Mouse (Mus musculus) hindbrain, embryonic 12.5 days (tissue): ENCODE measurements around the gene Pik3r1. TPM values are rescaled to one million over a fixed set of nuclear protein-coding genes. Genes with fewer than 3 reads are reported as not detected.

ENCODE experiments used
- ATAC-seq: fragments of 200-750 bp; cut with Nextera tagmentation; 2 replicates; pipeline ENCODE4 v1.8.0; 2017; ENCODE audit warnings: moderate TSS enrichment; ENCODE audit not compliant: low FRiP score
- H3K27ac ChIP-seq: fragments of 300-500 bp; sonication (generic); 2 replicates; pipeline ENCODE4 v1.5.1; 2016; ENCODE audit warnings: mild to moderate bottlenecking
- H3K27me3 ChIP-seq: fragments of 300-500 bp; sonication (generic); 2 replicates; pipeline ENCODE4 v1.6.1; 2016; ENCODE audit warnings: mild to moderate bottlenecking
- H3K36me3 ChIP-seq: fragments of 300-500 bp; sonication (generic); 2 replicates; pipeline ENCODE4 v1.6.1; 2016; ENCODE audit warnings: mild to moderate bottlenecking
- H3K4me1 ChIP-seq: fragments of 300-500 bp; sonication (generic); 2 replicates; pipeline ENCODE4 v1.6.1; 2016
- H3K4me2 ChIP-seq: fragments of 300-500 bp; sonication (generic); replicated peaks from 2 replicates; pipeline ENCODE4 v1.6.1; 2016; ENCODE audit warnings: mild to moderate bottlenecking
- H3K4me3 ChIP-seq: fragments of 300-500 bp; sonication (generic); 2 replicates; pipeline ENCODE4 v1.5.1; 2016; ENCODE audit warnings: mild to moderate bottlenecking
- H3K9ac ChIP-seq: fragments of 300-500 bp; sonication (generic); 2 replicates; pipeline ENCODE4 v1.6.1; 2016; ENCODE audit warnings: mild to moderate bottlenecking, moderate library complexity
- H3K9me3 ChIP-seq: fragments of 300-500 bp; sonication (generic); replicated peaks from 2 replicates; pipeline ENCODE4 v1.6.1; 2016; ENCODE audit warnings: mild to moderate bottlenecking
- WGBS: fragments of 180-500 bp; shearing (Covaris S2); methylation state at CpG from one replicate; pipeline ENCODE4 v1.1.7; 2016; 5-methylcytosine and 5-hydroxymethylcytosine counted together
- polyA plus RNA-seq: library from polyadenylated mRNA; unstranded; fragments of >200 nt; fragmentation: Nextera tagmentation; extraction: Ambion mirVana; gene quantifications from 2 replicates; pipeline ENCODE4 v1.2.1, GENCODE M21; 2016

Pik3r1 gene
- polyA plus RNA-seq, 1 experiment from 2014 or later: 31.4 TPM

DNA sequence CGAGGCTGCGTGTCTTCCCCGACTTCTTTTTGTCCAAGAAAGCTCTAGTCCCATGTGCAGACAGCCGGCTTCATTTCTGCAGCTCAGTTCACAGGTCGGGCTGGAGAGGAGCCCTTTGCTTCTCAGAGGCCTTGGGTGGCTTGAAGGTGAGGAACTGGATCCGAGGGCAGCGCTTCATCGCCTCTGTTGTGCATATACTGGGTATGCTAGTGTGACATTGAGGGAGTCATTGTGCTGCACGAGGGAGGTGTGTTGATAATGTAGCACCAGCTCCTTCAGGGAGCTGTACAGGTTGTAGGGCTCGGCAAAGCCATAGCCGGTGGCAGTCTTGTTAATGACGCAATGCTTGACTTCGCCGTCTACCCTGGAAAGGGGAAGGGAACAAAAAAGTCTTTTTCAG is 83.3 kb downstream of the Pik3r1 start:
- Histone ChIP-seq H3K27me3 (no peaks in the 10 kb centered on the region), H3K4me3 (no peak overlapping the region), H3K36me3 (peaks cover 55% of the 10 kb centered on the region), H3K4me2 (no peak overlapping the region), H3K4me1 (no peaks in the 10 kb centered on the region), H3K27ac (no peak overlapping the region), H3K9ac (no peak overlapping the region), H3K9me3 (no peaks in the 10 kb centered on the region)
- 90% methylated on average over 14 of the region's 14 CpGs for WGBS
- no peak for ATAC-seq

DNA sequence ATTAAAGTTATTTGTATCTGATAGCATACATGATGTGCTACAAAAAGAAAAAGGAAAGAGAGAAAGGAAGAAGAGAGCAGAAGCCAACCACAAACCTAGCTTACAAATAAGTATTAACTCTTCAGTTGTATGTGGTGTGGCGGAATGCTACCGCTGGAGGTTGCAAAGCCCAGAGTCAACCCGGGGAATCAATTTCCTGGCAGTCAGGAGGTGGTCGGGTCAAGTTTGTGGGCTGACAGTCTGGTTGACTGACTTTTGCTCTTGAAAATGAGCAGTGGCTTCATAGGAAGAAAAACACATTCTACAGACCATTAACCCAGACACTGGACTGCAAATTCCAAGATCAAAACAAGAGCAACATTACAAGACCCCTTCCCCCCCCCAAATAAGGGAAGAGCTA is 85.6 kb downstream of the Pik3r1 start:
- WGBS: 67% methylated on average over 4 of the region's 4 CpGs
- no peak for ATAC-seq

DNA sequence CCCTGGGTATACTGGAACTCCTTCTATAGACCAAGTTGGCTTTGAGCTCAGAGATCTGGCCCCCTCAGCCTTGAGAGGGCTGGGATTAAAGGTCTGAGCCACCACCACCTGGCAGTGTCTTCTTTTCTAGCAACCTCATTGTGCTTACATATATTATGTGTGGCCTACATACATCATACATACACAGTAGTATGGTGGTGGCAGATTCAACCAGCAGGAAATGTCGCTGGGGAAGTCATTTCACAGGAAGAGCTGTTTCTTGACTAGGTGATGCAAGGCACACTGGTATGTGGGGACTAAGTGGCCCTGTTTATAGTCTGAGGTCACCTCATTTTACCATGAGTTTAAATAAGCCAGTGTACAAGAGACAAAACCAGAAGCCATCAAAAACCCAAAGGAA is 87.9 kb downstream of the Pik3r1 start:
- Histone ChIP-seq H3K9ac (no peak overlapping the region), H3K4me1 (no peaks in the 10 kb centered on the region), H3K9me3 (no peaks in the 10 kb centered on the region), H3K27me3 (no peaks in the 10 kb centered on the region), H3K36me3 (peaks cover 22% of the 10 kb centered on the region), H3K4me2 (no peak overlapping the region), H3K4me3 (no peak overlapping the region), H3K27ac (no peak overlapping the region)
- no peak for ATAC-seq
- 88% methylated on average over 1 of the region's 1 CpGs for WGBS

More for the DNA sequence above, 85.6 kb downstream of the Pik3r1 start:
- Histone ChIP-seq H3K9me3 (no peaks in the 10 kb centered on the region), H3K4me3 (no peak overlapping the region), H3K27ac (no peak overlapping the region), H3K4me2 (no peak overlapping the region), H3K4me1 (no peaks in the 10 kb centered on the region), H3K9ac (no peak overlapping the region), H3K36me3 (peaks cover 44% of the 10 kb centered on the region), H3K27me3 (no peaks in the 10 kb centered on the region)

DNA sequence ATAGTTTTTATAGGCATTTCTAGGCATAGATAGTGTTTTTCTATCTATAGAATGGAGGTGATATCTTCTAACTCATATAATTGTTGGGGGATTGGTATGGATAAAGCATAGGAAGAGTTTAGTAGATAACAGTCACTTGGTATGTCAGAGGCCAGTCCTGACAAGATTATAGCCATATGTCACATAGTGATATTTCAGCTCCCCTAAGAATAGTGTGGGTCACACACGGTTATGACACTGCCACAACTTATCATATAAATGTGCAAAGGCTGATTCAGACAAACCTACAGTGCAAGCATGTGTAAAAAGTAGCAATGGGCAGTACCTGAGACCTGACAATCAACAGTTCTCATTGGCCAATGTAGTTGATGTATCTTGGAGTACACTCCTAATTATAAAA is 89.0 kb downstream of the Pik3r1 start:
- H3K36me3 ChIP-seq: peaks cover 12% of the 10 kb centered on the region
- no peak overlapping the region for H3K4me3 ChIP-seq
- ATAC-seq: no peak
- no peak overlapping the region for H3K9ac ChIP-seq
- H3K27me3 ChIP-seq: no peaks in the 10 kb centered on the region
- H3K27ac ChIP-seq: no peak overlapping the region
- 97% methylated on average over 1 of the region's 1 CpGs for WGBS
- no peaks in the 10 kb centered on the region for H3K9me3 ChIP-seq
- H3K4me1 ChIP-seq: no peaks in the 10 kb centered on the region
- H3K4me2 ChIP-seq: no peak overlapping the region

DNA sequence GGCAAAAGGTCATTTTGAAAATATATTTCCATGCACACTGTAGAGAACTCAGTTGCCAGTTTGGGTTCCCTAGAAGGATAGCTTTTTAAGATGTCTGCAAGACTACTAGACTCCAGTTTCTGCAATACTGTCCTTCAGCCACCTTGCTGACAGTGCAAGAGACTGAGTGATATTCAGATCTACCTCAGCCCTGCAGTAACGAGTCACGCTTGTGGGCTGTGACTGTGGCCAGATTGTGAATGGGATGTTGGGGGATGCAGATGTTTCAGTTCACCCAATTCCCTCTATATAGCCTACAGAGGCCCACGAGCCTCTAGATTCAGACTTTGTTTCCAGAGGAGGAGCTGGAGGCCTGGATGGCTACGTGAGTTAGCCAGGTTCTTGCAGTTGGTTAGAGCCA is 90.0 kb downstream of the Pik3r1 start:
- 90% methylated on average over 4 of the region's 4 CpGs for WGBS
- ATAC-seq: no peak
- H3K27me3 ChIP-seq: no peaks in the 10 kb centered on the region
- no peak overlapping the region for H3K4me3 ChIP-seq
- H3K9me3 ChIP-seq: no peaks in the 10 kb centered on the region
- peaks cover 8% of the 10 kb centered on the region; the same call in 1 of the 2 replicates for H3K36me3 ChIP-seq
- no peak overlapping the region for H3K27ac ChIP-seq
- no peak overlapping the region for H3K9ac ChIP-seq
- H3K4me1 ChIP-seq: no peaks in the 10 kb centered on the region
- H3K4me2 ChIP-seq: no peak overlapping the region

DNA sequence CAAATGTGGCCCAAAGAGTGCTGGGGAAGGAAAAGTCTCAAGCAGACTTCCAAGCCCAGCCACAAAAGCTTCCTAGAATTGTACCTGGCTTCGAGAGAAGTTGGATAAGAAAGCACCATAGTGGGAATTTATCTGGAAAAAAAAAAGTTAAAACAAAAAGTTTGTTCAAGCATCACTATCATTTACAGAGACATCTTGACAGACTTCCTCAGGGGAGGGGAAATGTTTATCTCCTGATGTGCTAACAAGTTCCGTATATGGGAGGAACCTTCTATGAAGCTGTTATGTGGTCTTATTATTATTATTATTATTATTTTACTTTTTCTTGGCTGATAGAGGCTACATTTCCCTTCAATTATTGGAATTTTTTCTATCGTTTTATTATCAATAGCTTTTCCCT is 94.1 kb downstream of the Pik3r1 start:
- H3K27ac ChIP-seq: no peak overlapping the region
- no peaks in the 10 kb centered on the region for H3K9me3 ChIP-seq
- H3K4me2 ChIP-seq: no peak overlapping the region
- ATAC-seq: no peak
- WGBS: 79% methylated on average over 3 of the region's 3 CpGs
- no peaks in the 10 kb centered on the region for H3K27me3 ChIP-seq
- H3K36me3 ChIP-seq: no peaks in the 10 kb centered on the region
- no peaks in the 10 kb centered on the region for H3K4me1 ChIP-seq
- no peak overlapping the region for H3K4me3 ChIP-seq
- H3K9ac ChIP-seq: no peak overlapping the region

DNA sequence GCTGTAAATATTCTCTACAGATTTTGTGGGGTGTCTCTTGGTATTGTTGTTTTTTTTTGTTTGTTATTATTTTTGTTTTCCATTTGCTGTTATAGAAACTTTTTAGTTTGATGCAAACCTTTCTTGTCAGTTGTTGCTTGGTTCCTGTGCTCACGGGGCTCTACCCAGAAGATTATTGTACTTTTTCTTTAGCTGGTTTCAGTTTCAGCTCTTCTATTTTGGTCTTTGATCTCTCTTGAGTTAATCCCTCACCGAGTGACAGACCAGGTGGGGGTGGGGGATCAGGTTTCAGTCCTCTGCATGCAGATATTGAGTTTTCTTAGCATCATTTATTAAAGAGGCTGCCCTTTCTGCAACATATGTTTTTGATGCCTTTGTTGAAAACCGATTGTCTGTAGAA is 99.2 kb downstream of the Pik3r1 start:
- Histone ChIP-seq H3K9me3 (peaks cover 13% of the 10 kb centered on the region), H3K4me3 (no peak overlapping the region), H3K4me2 (no peak overlapping the region), H3K4me1 (no peaks in the 10 kb centered on the region), H3K9ac (no peak overlapping the region), H3K27ac (no peak overlapping the region), H3K36me3 (no peaks in the 10 kb centered on the region), H3K27me3 (no peaks in the 10 kb centered on the region)
- no peak for ATAC-seq
- WGBS: 49% methylated on average over 3 of the region's 3 CpGs

DNA sequence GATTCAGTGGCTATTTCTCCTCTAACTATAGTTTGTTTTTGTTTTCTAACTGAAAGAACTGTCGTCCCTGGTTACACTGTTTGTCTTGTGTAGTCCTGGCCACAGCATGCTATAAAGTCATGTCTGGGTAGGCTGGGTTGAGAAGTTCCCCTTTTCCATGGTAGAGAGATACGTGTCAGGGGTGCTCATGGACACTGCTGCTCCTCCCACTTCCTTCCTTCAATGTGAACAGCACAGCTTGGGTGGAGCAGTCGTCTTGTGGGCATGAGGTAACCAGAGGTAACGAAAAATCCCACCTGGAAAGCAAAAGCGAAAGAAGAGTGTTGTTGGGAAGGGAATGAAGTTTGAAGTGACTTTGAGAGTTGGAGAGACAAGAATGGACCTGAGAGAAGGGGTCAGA is 104.0 kb downstream of the Pik3r1 start:
- Histone ChIP-seq H3K27me3 (no peaks in the 10 kb centered on the region), H3K36me3 (no peaks in the 10 kb centered on the region), H3K4me2 (no peak overlapping the region), H3K27ac (no peak overlapping the region), H3K4me3 (no peak overlapping the region), H3K4me1 (no peaks in the 10 kb centered on the region), H3K9me3 (peaks cover 13% of the 10 kb centered on the region), H3K9ac (no peak overlapping the region)
- WGBS: 79% methylated on average over 5 of the region's 5 CpGs
- no peak for ATAC-seq

DNA sequence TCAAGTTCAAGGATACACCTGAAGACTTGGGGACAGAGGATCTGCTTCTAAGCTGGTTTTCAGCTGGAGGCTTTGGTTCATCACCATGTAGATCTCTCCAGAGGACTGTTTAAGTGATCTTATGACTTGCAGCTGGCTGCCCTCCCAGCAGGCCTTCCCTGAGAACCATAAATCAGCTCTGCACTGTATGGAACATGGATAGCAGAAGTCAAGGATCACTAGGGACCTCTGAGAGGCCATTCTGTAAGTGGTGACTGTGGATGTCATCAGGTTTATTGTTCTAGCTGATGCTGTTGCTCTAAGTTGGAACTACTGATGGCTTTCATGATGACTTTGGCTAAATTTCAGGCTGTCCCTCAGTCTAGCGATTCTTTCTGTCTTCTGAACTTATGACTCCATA is 105.1 kb downstream of the Pik3r1 start:
- WGBS: 90% methylated on average over 1 of the region's 1 CpGs
- no peak overlapping the region for H3K27ac ChIP-seq
- no peak overlapping the region for H3K4me3 ChIP-seq
- no peaks in the 10 kb centered on the region for H3K4me1 ChIP-seq
- ATAC-seq: no peak
- H3K27me3 ChIP-seq: no peaks in the 10 kb centered on the region
- peaks cover 7% of the 10 kb centered on the region for H3K9me3 ChIP-seq
- H3K4me2 ChIP-seq: no peak overlapping the region
- H3K36me3 ChIP-seq: no peaks in the 10 kb centered on the region
- no peak overlapping the region for H3K9ac ChIP-seq

DNA sequence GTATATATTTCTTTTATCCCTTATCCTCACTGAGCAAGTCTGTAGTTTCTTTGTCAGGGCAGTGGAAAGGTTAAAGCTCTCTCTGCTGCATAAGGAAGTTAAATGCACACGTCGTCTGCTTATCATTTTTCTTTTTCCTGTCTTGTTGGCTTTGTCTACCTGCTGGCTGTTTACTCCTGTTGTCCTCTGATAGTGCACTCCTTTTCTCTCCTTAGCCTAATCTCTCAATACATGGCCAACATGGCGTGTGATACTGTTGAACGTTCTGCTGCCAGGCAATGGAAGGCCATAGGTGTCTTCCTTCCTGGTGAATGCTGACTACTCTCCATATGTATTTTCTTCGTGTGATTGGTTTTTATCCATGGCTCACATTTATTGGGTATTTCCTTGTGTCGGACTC is 106.5 kb downstream of the Pik3r1 start:
- Histone ChIP-seq H3K4me2 (no peak overlapping the region), H3K9ac (no peak overlapping the region), H3K36me3 (no peaks in the 10 kb centered on the region), H3K4me1 (no peaks in the 10 kb centered on the region), H3K4me3 (no peak overlapping the region), H3K27me3 (no peaks in the 10 kb centered on the region), H3K9me3 (no peaks in the 10 kb centered on the region), H3K27ac (no peak overlapping the region)
- ATAC-seq: no peak
- 92% methylated on average over 6 of the region's 6 CpGs for WGBS

DNA sequence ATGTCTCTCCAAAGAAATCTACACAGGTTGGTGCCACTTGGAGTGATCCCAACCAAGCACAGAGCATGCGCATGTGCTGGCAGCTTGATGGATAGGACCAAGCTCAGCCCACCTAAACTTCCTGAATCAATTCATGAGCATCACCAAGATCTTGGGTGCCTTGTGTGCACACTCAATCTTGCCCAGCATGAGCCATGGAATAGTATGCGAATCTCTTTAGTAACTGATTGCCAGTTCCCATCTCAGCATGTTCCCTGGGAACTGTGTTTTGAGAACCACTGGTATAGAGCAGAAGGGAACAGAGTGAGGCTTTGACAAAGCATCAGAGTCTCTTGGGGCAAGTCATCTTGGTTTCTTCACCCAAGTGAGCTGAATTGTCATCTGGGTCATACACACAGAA is 107.8 kb downstream of the Pik3r1 start:
- no peaks in the 10 kb centered on the region for H3K36me3 ChIP-seq
- H3K4me2 ChIP-seq: no peak overlapping the region
- no peaks in the 10 kb centered on the region for H3K27me3 ChIP-seq
- no peak overlapping the region for H3K9ac ChIP-seq
- ATAC-seq: no peak
- no peaks in the 10 kb centered on the region for H3K9me3 ChIP-seq
- no peak overlapping the region for H3K4me3 ChIP-seq
- H3K4me1 ChIP-seq: no peaks in the 10 kb centered on the region
- 84% methylated on average over 2 of the region's 2 CpGs for WGBS
- no peak overlapping the region for H3K27ac ChIP-seq

DNA sequence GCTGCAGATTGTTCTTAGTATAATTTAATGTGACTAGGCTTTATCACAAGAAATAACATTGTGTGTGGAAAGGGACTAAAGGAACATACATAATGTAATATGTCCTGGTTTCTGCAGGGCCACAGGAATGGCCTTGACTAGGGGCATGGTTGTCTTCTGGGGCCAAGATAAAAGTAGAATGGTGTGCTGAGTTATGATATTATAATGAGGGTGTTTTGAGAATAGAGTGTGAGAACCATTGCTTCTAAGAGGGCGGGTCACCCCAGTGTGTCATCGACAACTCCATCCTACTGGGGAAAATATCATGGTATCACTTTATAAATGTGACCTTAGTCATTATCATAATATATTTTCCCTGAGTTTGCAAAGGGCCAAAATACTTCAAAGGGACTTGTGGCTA is 115.9 kb downstream of the Pik3r1 start:
- 96% methylated on average over 2 of the region's 2 CpGs for WGBS
- Histone ChIP-seq H3K27ac (no peak overlapping the region), H3K4me1 (no peaks in the 10 kb centered on the region), H3K4me3 (no peak overlapping the region), H3K4me2 (no peak overlapping the region), H3K9ac (no peak overlapping the region), H3K36me3 (no peaks in the 10 kb centered on the region), H3K27me3 (no peaks in the 10 kb centered on the region), H3K9me3 (no peaks in the 10 kb centered on the region)
- no peak for ATAC-seq

DNA sequence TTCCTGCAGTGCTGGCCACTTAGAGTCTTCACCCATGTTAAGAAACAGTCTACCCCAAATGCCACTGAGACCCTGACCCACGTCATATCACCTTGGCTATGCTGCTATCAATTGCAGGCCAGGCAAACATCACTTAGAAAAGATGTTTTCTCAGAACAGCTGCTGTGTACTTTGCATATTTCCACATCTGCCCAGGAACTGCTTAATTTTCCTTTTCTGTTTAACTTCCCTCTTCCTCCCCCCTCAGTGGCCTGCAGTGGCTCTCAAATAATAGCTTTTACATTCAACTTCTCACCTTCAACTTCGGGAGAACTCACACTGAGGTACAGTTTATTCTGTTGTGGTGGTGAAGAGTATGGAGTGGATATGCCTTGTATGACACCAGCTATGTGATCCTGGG is 126.4 kb downstream of the Pik3r1 start:
- Histone ChIP-seq H3K27me3 (no peaks in the 10 kb centered on the region), H3K9ac (no peak overlapping the region), H3K9me3 (no peaks in the 10 kb centered on the region), H3K4me1 (no peaks in the 10 kb centered on the region), H3K4me3 (no peak overlapping the region), H3K4me2 (no peak overlapping the region), H3K36me3 (no peaks in the 10 kb centered on the region), H3K27ac (no peak overlapping the region)
- no peak for ATAC-seq
- WGBS: 85% methylated on average over 2 of the region's 2 CpGs

DNA sequence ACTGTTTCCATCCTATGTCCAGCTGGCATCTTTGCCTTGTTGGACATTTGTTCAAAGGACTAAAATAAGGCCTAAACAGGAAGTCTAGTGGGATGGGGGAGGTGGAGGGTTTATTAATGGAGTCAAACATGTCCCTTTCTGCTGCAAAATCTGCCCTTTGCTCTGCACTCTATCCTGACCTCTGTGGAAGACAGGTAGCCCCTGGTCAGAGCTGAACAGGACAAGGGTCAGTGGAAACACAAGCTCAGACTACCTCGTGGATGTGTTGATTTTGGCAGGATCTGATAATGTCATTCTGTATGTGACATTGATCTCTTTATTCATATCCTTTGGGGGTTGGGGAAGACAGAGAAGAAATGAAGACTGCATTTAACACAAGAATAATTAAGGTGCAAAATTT is 132.2 kb downstream of the Pik3r1 start:
- Histone ChIP-seq H3K4me2 (no peak overlapping the region), H3K36me3 (no peaks in the 10 kb centered on the region), H3K9me3 (no peaks in the 10 kb centered on the region), H3K9ac (no peak overlapping the region), H3K27ac (no peak overlapping the region), H3K4me1 (no peaks in the 10 kb centered on the region), H3K27me3 (no peaks in the 10 kb centered on the region), H3K4me3 (no peak overlapping the region)
- ATAC-seq: no peak
- WGBS: 48% methylated on average over 1 of the region's 1 CpGs
